Mouse (Mus musculus) olfactory bulb, adult 2 months (tissue): ENCODE results near the gene P3h4.

Experiments
- CTCF ChIP-seq: fragments of 200-500 bp; IDR thresholded peaks from 2 replicates; pipeline ENCODE4 v1.5.1; 2012; ENCODE audit warnings: low read depth, mild to moderate bottlenecking, low read length, moderate library complexity; ENCODE audit not compliant: insufficient read depth
- POLR2A ChIP-seq: fragments of 200-500 bp; IDR thresholded peaks from 2 replicates; pipeline ENCODE4 v1.6.1; 2012; ENCODE audit warnings: mild to moderate bottlenecking, low read depth, low read length, moderate library complexity; ENCODE audit not compliant: insufficient read depth

DNA sequence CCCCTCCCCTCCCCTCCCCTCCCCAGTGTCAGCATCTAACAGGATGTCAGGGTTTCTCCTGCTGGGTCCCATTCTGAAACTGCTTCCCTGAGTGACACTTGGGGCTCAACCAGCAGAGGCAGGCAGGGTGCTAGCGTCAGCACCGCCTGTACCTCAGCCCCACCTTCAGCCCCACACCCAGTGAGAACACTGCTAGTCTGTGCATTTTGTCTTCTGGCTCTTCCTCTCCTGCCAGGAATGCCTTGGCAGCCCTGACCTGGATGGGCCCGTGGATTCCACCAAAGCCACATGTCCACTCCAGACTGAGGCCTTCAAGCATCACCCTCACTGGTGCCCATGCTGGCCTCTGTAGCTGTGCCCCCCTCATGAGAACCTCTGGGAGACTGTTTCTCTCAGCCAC lies 5.0 kb downstream of the P3h4 start:
- no peak for TF ChIP-seq POLR2A
- no peak for TF ChIP-seq CTCF
